Mouse (Mus musculus): ENCODE results near the gene Gmppa. TPM values are rescaled to one million over a fixed set of nuclear protein-coding genes. Genes with fewer than 3 reads are reported as not detected.

The Gmppa gene
- polyA plus RNA-seq, 1 experiment from 2014 or later = 70.7 TPM

GRCm38 (mm10) chr1:75445751-75446611, 10.3 kb downstream of the Gmppa start:
- peak overlapping the region; percentile 48 for H3K27ac ChIP-seq (replicated peaks)
- peaks cover 72% of the 10 kb centered on the region for H3K4me1 ChIP-seq
- H3K9me3 ChIP-seq = no peaks in the 10 kb centered on the region
- no peak for ATAC-seq (ENCODE audit: extremely low read depth, insufficient number of reproducible peaks, low FRiP score, low TSS enrichment)
- under 1% methylated on average over 22 of the region's 22 CpGs for WGBS
- H3K36me3 ChIP-seq = peaks cover 22% of the 10 kb centered on the region
- H3K4me3 ChIP-seq = peak overlapping the region; percentile 42
- H3K4me2 ChIP-seq = peak overlapping the region; percentile 72
- peak overlapping the region; percentile 72 for H3K9ac ChIP-seq
- peaks cover 82% of the 10 kb centered on the region for H3K27me3 ChIP-seq (replicated peaks)

GRCm38 (mm10) chr1:75446656-75447055, 10.9 kb downstream of the Gmppa start:
- Histone ChIP-seq H3K27me3 (replicated peaks) (peaks cover 88% of the 10 kb centered on the region), H3K4me1 (peaks cover 76% of the 10 kb centered on the region), H3K27ac (replicated peaks) (peak overlapping the region; percentile 48), H3K9ac (peak overlapping the region; percentile 72), H3K4me2 (peak overlapping the region; percentile 72), H3K4me3 (peak overlapping the region; percentile 42; the same call in 1 of the 2 replicates), H3K9me3 (no peaks in the 10 kb centered on the region), H3K36me3 (peaks cover 15% of the 10 kb centered on the region)
- WGBS = 7% methylated on average over 20 of the region's 20 CpGs
- ATAC-seq (ENCODE audit: extremely low read depth, insufficient number of reproducible peaks, low FRiP score, low TSS enrichment) = no peak

- Histone ChIP-seq H3K36me3 (peaks cover 7% of the 10 kb centered on the region), H3K4me2 (peak overlapping the region; percentile 72), H3K9me3 (no peaks in the 10 kb centered on the region), H3K4me3 (peak overlapping the region; percentile 16; the same call in 1 of the 2 replicates), H3K9ac (peak overlapping the region; percentile 72), H3K4me1 (peaks cover 76% of the 10 kb centered on the region), H3K27me3 (replicated peaks) (peaks cover 93% of the 10 kb centered on the region), H3K27ac (replicated peaks) (no peak overlapping the region)
- WGBS = 9% methylated on average over 10 of the region's 10 CpGs
- ATAC-seq (ENCODE audit: extremely low read depth, insufficient number of reproducible peaks, low FRiP score, low TSS enrichment) = no peak
These were observed 11.7 kb downstream of the Gmppa start for GRCm38 (mm10) chr1:75447265-75448051.

- Histone ChIP-seq H3K36me3 (0 out of 2 replicates have a peak, but pooled peaks cover under 1% of the 10 kb centered on the region), H3K9ac (peak overlapping the region; percentile 72; the same call in 1 of the 2 replicates)
These were observed 12.3 kb downstream of the Gmppa start for GRCm38 (mm10) chr1:75448052-75448431.

GRCm38 (mm10) chr1:75448937-75449336, 13.2 kb downstream of the Gmppa start:
- Histone ChIP-seq H3K27me3 (replicated peaks) (peaks cover 95% of the 10 kb centered on the region), H3K9ac (peak overlapping the region; percentile 5; the same call in 1 of the 2 replicates), H3K4me2 (no peak overlapping the region), H3K9me3 (no peaks in the 10 kb centered on the region), H3K4me1 (peaks cover 70% of the 10 kb centered on the region), H3K36me3 (no peaks in the 10 kb centered on the region), H3K27ac (replicated peaks) (no peak overlapping the region), H3K4me3 (no peak overlapping the region)
- no peak for ATAC-seq (ENCODE audit: extremely low read depth, insufficient number of reproducible peaks, low FRiP score, low TSS enrichment)
- 4% methylated on average over 14 of the region's 14 CpGs for WGBS

More at GRCm38 (mm10) chr1:75448052-75448431, 12.3 kb downstream of the Gmppa start:
- Histone ChIP-seq H3K27me3 (replicated peaks) (peaks cover 95% of the 10 kb centered on the region), H3K9me3 (no peaks in the 10 kb centered on the region), H3K27ac (replicated peaks) (no peak overlapping the region), H3K4me2 (peak overlapping the region; percentile 72), H3K4me1 (peaks cover 76% of the 10 kb centered on the region), H3K4me3 (no peak overlapping the region)
- WGBS = 7% methylated on average over 7 of the region's 7 CpGs
- no peak for ATAC-seq (ENCODE audit: extremely low read depth, insufficient number of reproducible peaks, low FRiP score, low TSS enrichment)

- H3K9me3 ChIP-seq = no peaks in the 10 kb centered on the region
- no peak overlapping the region for H3K27ac ChIP-seq (replicated peaks)
- 10% methylated on average over 8 of the region's 8 CpGs for WGBS
- peaks cover 66% of the 10 kb centered on the region for H3K4me1 ChIP-seq
- H3K4me3 ChIP-seq = peak overlapping the region; percentile 46; the same call in 1 of the 2 replicates
- no peaks in the 10 kb centered on the region for H3K36me3 ChIP-seq
- H3K4me2 ChIP-seq = peak overlapping the region; percentile 73
- peaks cover 94% of the 10 kb centered on the region for H3K27me3 ChIP-seq (replicated peaks)
- no peak for ATAC-seq (ENCODE audit: extremely low read depth, insufficient number of reproducible peaks, low FRiP score, low TSS enrichment)
- peak overlapping the region; percentile 74; the same call in 1 of the 2 replicates for H3K9ac ChIP-seq
These were observed 13.8 kb downstream of the Gmppa start for GRCm38 (mm10) chr1:75449377-75450135.

GRCm38 (mm10) chr1:75450314-75451005, 14.7 kb downstream of the Gmppa start, which contains the start of gene Asic4:
Asic4 (plus strand) TSS chr1:75450436.
- H3K4me2 ChIP-seq = peak within 1 kb of the TSS; percentile 73
- no peak within 1 kb of the TSS for H3K27ac ChIP-seq (replicated peaks)
- H3K9ac ChIP-seq = peak within 1 kb of the TSS; percentile 74
- peaks cover 57% of the 10 kb centered on the region for H3K4me1 ChIP-seq
- peaks cover 92% of the 10 kb centered on the region for H3K27me3 ChIP-seq (replicated peaks)
- 1% methylated on average over 35 of the region's 35 CpGs for WGBS
- H3K9me3 ChIP-seq = no peaks in the 10 kb centered on the region
- H3K4me3 ChIP-seq = peak within 1 kb of the TSS; percentile 46
- H3K36me3 ChIP-seq = no peaks in the 10 kb centered on the region
- ATAC-seq (ENCODE audit: extremely low read depth, insufficient number of reproducible peaks, low FRiP score, low TSS enrichment) = no peak

- WGBS = 73% methylated on average over 3 of the region's 5 CpGs
- no peak for ATAC-seq (ENCODE audit: extremely low read depth, insufficient number of reproducible peaks, low FRiP score, low TSS enrichment)
- peaks cover 97% of the 10 kb centered on the region for H3K27me3 ChIP-seq (replicated peaks)
These were observed 16.2 kb downstream of the Gmppa start for GRCm38 (mm10) chr1:75451900-75452299.

GRCm38 (mm10) chr1:75455433-75455832, 19.7 kb downstream of the Gmppa start:
- 68% methylated on average over 3 of the region's 3 CpGs for WGBS
- H3K36me3 ChIP-seq = no peaks in the 10 kb centered on the region
- no peaks in the 10 kb centered on the region for H3K9me3 ChIP-seq
- no peak overlapping the region for H3K9ac ChIP-seq
- H3K4me2 ChIP-seq = no peak overlapping the region
- H3K27me3 ChIP-seq (replicated peaks) = peaks cover 95% of the 10 kb centered on the region
- ATAC-seq (ENCODE audit: extremely low read depth, insufficient number of reproducible peaks, low FRiP score, low TSS enrichment) = no peak
- peaks cover 39% of the 10 kb centered on the region for H3K4me1 ChIP-seq
- H3K27ac ChIP-seq (replicated peaks) = no peak overlapping the region
- no peak overlapping the region for H3K4me3 ChIP-seq

More at GRCm38 (mm10) chr1:75451900-75452299, 16.2 kb downstream of the Gmppa start:
- Histone ChIP-seq H3K9ac (no peak overlapping the region), H3K4me1 (peaks cover 45% of the 10 kb centered on the region), H3K4me3 (no peak overlapping the region), H3K36me3 (no peaks in the 10 kb centered on the region), H3K9me3 (no peaks in the 10 kb centered on the region), H3K4me2 (no peak overlapping the region), H3K27ac (replicated peaks) (no peak overlapping the region)

GRCm38 (mm10) chr1:75455948-75456347, 20.2 kb downstream of the Gmppa start:
- no peak overlapping the region for H3K27ac ChIP-seq (replicated peaks)
- WGBS = 31% methylated on average over 5 of the region's 5 CpGs
- no peak overlapping the region for H3K4me3 ChIP-seq
- peaks cover 34% of the 10 kb centered on the region for H3K4me1 ChIP-seq
- peaks cover 91% of the 10 kb centered on the region for H3K27me3 ChIP-seq (replicated peaks)
- no peaks in the 10 kb centered on the region for H3K36me3 ChIP-seq
- no peak overlapping the region for H3K9ac ChIP-seq
- H3K4me2 ChIP-seq = no peak overlapping the region
- ATAC-seq (ENCODE audit: extremely low read depth, insufficient number of reproducible peaks, low FRiP score, low TSS enrichment) = no peak
- H3K9me3 ChIP-seq = no peaks in the 10 kb centered on the region

Data from heart, embryonic 13.5 days (tissue).